Mouse (Mus musculus): ENCODE data around the gene Mapkap1. TPM values are rescaled to one million over a fixed set of nuclear protein-coding genes. Genes with fewer than 3 reads are reported as not detected.

Gene Mapkap1
- total and polyA plus RNA-seq, 3 experiments: 39.4 to 45.8 (median 40.7) TPM

GRCm38 (mm10) chr2:34420256-34420655 is 13.7 kb downstream of the Mapkap1 start:
- dilution Hi-C loops (cut with MboI; ENCODE audit: extremely low pct_ligation_motif_present, extremely low pct_unique_long_range_greater_than_20kb, low sequenced_read_pairs) (no loop called here), in situ Hi-C loops (cut with MboI; ENCODE audit: low pct_ligation_motif_present, low pct_unique_long_range_greater_than_20kb, low sequenced_read_pairs) (no loop called here)
- no peaks in the 10 kb centered on the region for H3K4me1 ChIP-seq (ENCODE audit: control insufficient read depth in 1 of 2, insufficient read depth in 2 of 2)
- DNase-seq (ENCODE audit: extremely low read depth): no peak
- H3K27ac ChIP-seq (ENCODE audit: insufficient read depth, low read depth): no peak overlapping the region
- H3K79me2 ChIP-seq (replicated peaks; ENCODE audit: control insufficient read depth, extremely low read depth, insufficient read depth, poor library complexity, severe bottlenecking): no peaks in the 10 kb centered on the region; the same call in 1 of the 2 replicates
- H3K9ac ChIP-seq (ENCODE audit: insufficient read depth, low read depth): no peak overlapping the region
- H3K27me3 ChIP-seq (replicated peaks): no peaks in the 10 kb centered on the region
- H3K9me3 ChIP-seq (replicated peaks; ENCODE audit: low read length): peaks cover 8% of the 10 kb centered on the region
- H3K4me2 ChIP-seq (ENCODE audit: insufficient read depth, low read depth, poor library complexity, severe bottlenecking): no peak overlapping the region
- TF ChIP-seq USF1 (IDR thresholded peaks at IDR 0.05; ENCODE audit: low read depth, low read length) (no peak), SIN3A (IDR thresholded peaks at IDR 0.05; ENCODE audit: low read length) (no peak), ZC3H11A (IDR thresholded peaks at IDR 0.05; ENCODE audit: low read depth, low read length) (no peak), POLR2A (IDR thresholded peaks at IDR 0.05; ENCODE audit: low read depth, low read length) (no peak), E2F4 (IDR thresholded peaks at IDR 0.05; ENCODE audit: insufficient replicate concordance, low read depth, low read length) (no peak), CTCF (conservative IDR thresholded peaks at IDR 0.05 in 1 of 2, IDR thresholded peaks at IDR 0.05 in 1 of 2; ENCODE audit: low read depth in 2 of 2, low read length in 2 of 2) (no peak)
- H3K36me3 ChIP-seq (replicated peaks in 1 of 2; ENCODE audit: control insufficient read depth in 1 of 2, insufficient read depth in 1 of 2, low read length in 1 of 2): peaks cover 5 to 46% of the 10 kb centered on the region in 2 experiments
- no peak overlapping the region for H3K4me3 ChIP-seq (replicated peaks in 1 of 3; ENCODE audit: low read depth in 2 of 3, low read length in 2 of 3, poor library complexity in 1 of 3)

- in situ Hi-C loops (cut with MboI; ENCODE audit: low pct_ligation_motif_present, low pct_unique_long_range_greater_than_20kb, low sequenced_read_pairs): no loop called here
- H3K4me1 ChIP-seq (ENCODE audit: control insufficient read depth in 1 of 2, insufficient read depth in 2 of 2): no peaks in the 10 kb centered on the region
- H3K9me3 ChIP-seq (replicated peaks; ENCODE audit: low read length): peaks cover 8% of the 10 kb centered on the region
- H3K9ac ChIP-seq (ENCODE audit: insufficient read depth, low read depth): no peak overlapping the region
- no peaks in the 10 kb centered on the region; the same call in 1 of the 2 replicates for H3K79me2 ChIP-seq (replicated peaks; ENCODE audit: control insufficient read depth, extremely low read depth, insufficient read depth, poor library complexity, severe bottlenecking)
- DNase-seq (ENCODE audit: extremely low read depth): no peak
- TF ChIP-seq MYC (IDR thresholded peaks at IDR 0.05; ENCODE audit: low read depth, low read length): no peak
- no peak for TF ChIP-seq SMC3 (IDR thresholded peaks at IDR 0.05; ENCODE audit: low read depth, low read length)
- no peak for TF ChIP-seq JUN (IDR thresholded peaks at IDR 0.05; ENCODE audit: insufficient read depth, low read depth, low read length)
- TF ChIP-seq ZNF384 (IDR thresholded peaks at IDR 0.05; ENCODE audit: low read depth, low read length): no peak
- no peak for TF ChIP-seq PAX5 (IDR thresholded peaks at IDR 0.05; ENCODE audit: low read length)
- TF ChIP-seq MAFK (IDR thresholded peaks at IDR 0.05; ENCODE audit: insufficient replicate concordance, low read length): no peak
- no peak for TF ChIP-seq ZMIZ1 (IDR thresholded peaks at IDR 0.05; ENCODE audit: low read depth, low read length)
- no peak for TF ChIP-seq TCF12 (IDR thresholded peaks at IDR 0.05; ENCODE audit: low read depth, low read length)
- no peak for TF ChIP-seq IRF4 (IDR thresholded peaks at IDR 0.05; ENCODE audit: low read depth, low read length)
- no peak for TF ChIP-seq TBP (conservative IDR thresholded peaks at IDR 0.05; ENCODE audit: low read depth, low read length)
- TF ChIP-seq ZKSCAN1 (IDR thresholded peaks at IDR 0.05; ENCODE audit: borderline replicate concordance, low read depth, low read length): no peak
- TF ChIP-seq ZC3H11A (IDR thresholded peaks at IDR 0.05; ENCODE audit: low read depth, low read length): no peak
- peaks cover 5 to 40% of the 10 kb centered on the region in 2 experiments for H3K36me3 ChIP-seq (replicated peaks in 1 of 2; ENCODE audit: control insufficient read depth in 1 of 2, insufficient read depth in 1 of 2, low read length in 1 of 2)
- H3K4me2 ChIP-seq (ENCODE audit: insufficient read depth, low read depth, poor library complexity, severe bottlenecking): no peak overlapping the region
- dilution Hi-C loops (cut with MboI; ENCODE audit: extremely low pct_ligation_motif_present, extremely low pct_unique_long_range_greater_than_20kb, low sequenced_read_pairs): no loop called here
- H3K4me3 ChIP-seq (replicated peaks in 1 of 3; ENCODE audit: low read depth in 2 of 3, low read length in 2 of 3, poor library complexity in 1 of 3): no peak overlapping the region
- H3K27ac ChIP-seq (ENCODE audit: insufficient read depth, low read depth): no peak overlapping the region
- H3K27me3 ChIP-seq (replicated peaks): no peaks in the 10 kb centered on the region
These were observed 17.6 kb downstream of the Mapkap1 start for GRCm38 (mm10) chr2:34424186-34424585.

Measured in CH12.LX (cell line).